Mouse (Mus musculus): ENCODE data around the gene Tmem168. TPM values are rescaled to one million over a fixed set of nuclear protein-coding genes. Genes with fewer than 3 reads are reported as not detected.

Gene Tmem168
- polyA plus RNA-seq (2012; rRNA removed): 11.6 and 12.1 TPM in 2 replicates

GRCm38 (mm10) chr6:13607621-13608493 is at the start of gene Tmem168:
Gene Tmem168 (minus strand): TSS chr6:13608100.

Other genes with a start within 250 kb of the Tmem168 start
- 16.0 and 16.1 TPM in 2 replicates for gene Bmt2, start 69.9 kb upstream of the Tmem168 start, polyA plus RNA-seq (2012; rRNA removed)
- 77.1 and 86.0 TPM in 2 replicates for gene Gpr85, start 231.8 kb upstream of the Tmem168 start, polyA plus RNA-seq (2012; rRNA removed)